Mouse (Mus musculus) embryonic stem cell, embryonic (primary cell): ENCODE measurements at regions not wholly inside any gene's neighbourhood (a gene's known extent, or its start where the extent isn't known, plus 50 kb on each side); places are given as distances from the start of the nearest gene placed in this dataset.
"Not testable (repeated sequence)": the region's sequence is repeated elsewhere in the genome, so short reads cannot be mapped to it uniquely, and the experiment has no call there.

ENCODE experiments used
- CTCF ChIA-PET, 4 experiments: fragments of 300-600 bp in 2 of 4; fragments of 350-600 bp in 2 of 4; sonication (Branson Sonifier 250); formaldehyde crosslinking; loops; one replicate each; lab custom pipeline; 2022; ENCODE audit warnings: inconsistent platforms in 2 of 4; lab: Charles Lee
- POLR2A ChIA-PET, 4 experiments: fragments of 300-600 bp in 2 of 4; fragments of 350-600 bp in 2 of 4; sonication (Branson Sonifier 250); formaldehyde crosslinking; loops; one replicate each; lab custom pipeline; 2022; ENCODE audit warnings: antibody characterized with exemption in 4 of 4, inconsistent platforms in 1 of 4; lab: Charles Lee

DNA sequence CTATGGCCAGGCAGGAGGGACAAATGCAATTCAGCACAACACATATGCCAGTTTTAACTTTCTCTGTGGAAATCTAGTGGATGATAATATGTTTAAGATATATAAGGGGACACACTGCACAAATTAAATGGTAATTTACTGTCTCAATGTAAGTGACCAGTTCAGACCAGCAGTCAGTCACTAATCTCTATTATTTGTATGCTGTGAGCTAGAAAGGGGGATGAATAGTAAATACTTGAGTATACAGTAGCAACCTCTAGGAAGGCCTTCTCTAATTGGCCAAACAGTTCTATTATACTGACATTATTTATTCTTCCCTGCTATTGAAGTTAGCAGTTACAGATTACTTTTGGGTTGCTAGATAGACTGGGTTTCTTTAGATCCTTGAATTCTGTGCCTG is 391.2 kb downstream of the Fign start:
- ChIA-PET POLR2A (no interaction called here), CTCF (no interaction called here)

DNA sequence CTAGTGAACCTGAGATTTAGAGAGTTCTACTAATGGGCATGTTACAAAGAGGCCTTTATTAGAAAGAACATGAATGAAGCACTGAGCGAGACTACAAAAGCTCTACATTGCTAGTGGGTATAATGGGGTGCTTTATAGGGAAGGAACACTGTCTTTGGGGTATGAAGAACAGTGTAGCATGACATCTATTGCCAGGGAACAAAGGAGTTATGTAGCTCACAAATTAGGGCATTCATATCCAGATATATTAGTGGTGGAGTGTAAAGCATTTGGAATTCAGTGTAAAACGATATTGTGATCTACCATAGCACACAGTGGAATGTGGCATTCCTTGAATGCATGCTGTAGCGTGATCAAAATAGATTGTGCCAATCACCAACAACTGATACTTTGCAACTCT is 391.7 kb downstream of the Fign start:
- ChIA-PET POLR2A (no interaction called here), CTCF (no interaction called here)

DNA sequence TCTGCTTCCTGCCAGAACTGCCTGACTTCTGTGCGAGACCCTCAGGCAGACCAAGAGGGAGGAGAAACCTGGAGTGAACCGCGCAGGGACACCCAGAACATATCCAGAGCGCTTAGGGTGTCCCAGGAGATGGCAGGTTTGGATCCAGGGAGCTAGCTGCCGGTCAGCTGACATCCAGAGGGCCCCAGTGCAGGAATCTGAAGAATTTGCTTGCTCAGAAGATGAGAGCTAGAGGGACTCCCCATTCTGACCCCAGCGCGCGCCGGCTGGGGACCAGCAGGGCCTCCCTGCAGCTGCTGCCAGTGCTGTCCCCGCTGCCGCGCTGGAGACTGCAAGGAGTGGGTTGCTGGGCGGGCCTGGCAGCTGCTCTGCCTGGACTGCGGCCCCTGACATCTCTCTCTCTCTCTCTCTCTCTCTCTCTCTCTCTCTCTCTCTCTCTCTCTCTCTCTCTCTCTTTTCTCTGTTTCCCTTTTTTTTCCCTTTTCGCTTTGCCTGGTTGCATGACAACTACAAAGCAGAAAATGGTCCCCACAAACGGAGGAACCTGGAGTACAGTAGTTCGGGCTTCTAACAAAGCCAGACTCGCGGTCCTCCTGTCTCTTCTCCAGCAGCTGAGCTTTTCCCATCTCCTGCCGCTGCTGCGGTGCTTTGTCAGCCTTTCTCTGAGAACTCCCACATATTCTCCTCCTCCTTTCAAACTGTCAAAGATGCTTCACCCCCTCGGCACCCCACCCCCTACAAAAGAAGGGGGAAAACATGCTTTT is 395.3 kb downstream of the Fign start:
- POLR2A ChIA-PET: no interaction called here

DNA sequence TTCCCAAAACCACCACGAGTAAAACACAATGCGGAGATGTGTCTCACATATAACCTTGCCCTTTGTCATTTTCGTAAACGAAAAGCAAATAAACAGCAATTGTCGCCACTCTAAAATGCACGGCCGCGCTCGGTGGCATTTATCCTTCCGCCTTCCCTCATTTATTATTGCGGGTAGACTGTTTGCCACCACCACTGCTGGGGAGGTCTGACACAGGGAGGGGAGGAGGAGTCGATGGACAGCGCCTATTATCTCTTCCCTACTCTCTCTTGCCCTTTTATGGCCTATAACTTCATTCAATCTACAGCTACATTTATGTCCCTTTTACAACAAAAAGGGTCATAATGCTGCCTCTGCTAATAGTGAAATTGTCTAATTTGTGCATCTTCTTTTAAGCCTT is 396.0 kb downstream of the Fign start:
- POLR2A ChIA-PET: no interaction called here
- CTCF ChIA-PET: interaction anchor here in 1 of 4 experiments (0.7 kb wide), 1 partner anchor 396 kb away, joined by 3 read pairs; no protein-coding TSS in a partner anchor

More for the DNA sequence above, 395.3 kb downstream of the Fign start:
- CTCF ChIA-PET: interaction anchor here in 2 of 4 experiments (0.6 to 1.0 kb wide), 3 partner anchors 396 to 1334 kb away, joined by 3 to 7 read pairs (median 3); no protein-coding TSS in a partner anchor

DNA sequence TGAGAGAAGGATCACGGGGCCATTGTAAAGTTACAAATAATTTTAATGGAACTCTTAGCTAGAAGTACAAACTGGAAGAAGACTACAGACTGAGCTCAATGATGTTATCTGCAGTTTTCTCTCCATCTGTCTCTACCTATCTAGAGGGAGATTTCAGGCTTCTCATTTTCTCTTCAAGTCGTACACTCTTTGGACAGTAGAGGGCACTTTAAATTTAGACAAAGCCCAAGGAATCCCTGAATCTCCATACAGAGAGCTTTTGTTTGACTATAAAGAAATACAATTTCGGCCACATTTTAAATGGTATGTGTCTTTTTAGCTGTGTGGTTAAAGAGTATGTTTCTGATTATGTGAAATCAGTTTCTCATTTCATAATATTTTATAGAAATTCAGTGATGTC is 397.6 kb downstream of the Fign start:
- ChIA-PET POLR2A (no interaction called here), CTCF (interaction anchor here in 1 of 4 experiments (0.8 to 1.0 kb wide), 2 partner anchors 170 to 758 kb away, joined by 3 read pairs; no protein-coding TSS in a partner anchor)

DNA sequence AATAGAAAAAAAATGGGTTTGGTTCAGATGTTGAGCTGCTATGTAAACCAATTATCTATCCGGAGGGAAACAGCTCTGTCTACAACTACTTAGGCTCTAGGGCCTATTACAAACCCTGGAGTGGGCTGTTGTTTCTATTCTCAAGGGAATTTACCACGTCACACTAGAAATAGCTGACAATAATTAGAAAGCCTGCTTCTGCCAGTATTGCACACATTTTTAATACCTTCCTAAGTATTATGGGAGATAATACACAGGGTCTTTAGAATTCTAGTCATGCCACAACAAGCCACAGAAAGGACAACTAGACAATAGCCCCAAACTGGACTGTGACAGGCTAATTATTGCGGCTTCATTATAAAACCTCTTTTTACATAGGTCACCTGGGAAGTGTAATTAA is 428.1 kb downstream of the Fign start:
- POLR2A ChIA-PET: no interaction called here
- CTCF ChIA-PET: no interaction called here

DNA sequence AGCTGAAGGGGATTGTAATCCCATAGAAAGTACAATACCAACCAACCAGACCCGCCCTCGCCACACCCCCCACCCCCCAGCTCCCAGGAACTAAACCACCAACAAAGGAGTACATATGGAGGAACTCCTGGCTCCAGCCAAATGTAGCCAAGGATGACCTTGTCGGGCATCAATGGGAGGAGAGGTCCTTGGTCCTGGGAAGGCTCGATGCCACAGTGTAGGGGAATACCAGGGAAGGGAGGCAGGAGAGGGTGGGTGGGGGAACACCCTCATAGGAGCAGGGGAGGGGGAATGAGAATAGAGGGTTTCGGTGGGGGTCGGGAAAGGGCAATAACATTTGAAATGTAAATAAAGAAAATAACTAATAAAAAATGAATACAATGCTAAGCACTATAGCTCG is 429.1 kb downstream of the Fign start:
- POLR2A ChIA-PET: no interaction called here

DNA sequence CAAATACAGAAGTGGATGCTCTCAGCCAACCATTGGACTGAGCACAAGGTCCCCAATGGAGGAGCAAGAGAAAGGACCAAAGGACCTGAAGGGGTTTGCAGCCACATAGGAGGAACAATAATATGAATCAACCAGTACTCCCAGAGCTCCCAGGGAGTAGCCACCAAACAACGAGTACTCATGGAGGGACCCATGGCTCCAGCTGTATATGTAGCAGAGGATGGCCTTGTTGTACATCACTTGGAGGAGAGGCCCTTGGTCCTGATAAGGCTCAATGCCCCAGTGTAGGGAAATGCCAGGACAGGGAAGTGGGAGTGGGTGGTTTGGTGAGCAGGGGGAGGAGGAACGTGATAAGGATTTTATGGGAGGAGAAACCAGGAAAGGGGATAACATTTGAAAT is 437.9 kb downstream of the Fign start:
- CTCF ChIA-PET, POLR2A ChIA-PET: not testable (repeated sequence)

More for the DNA sequence above, 429.1 kb downstream of the Fign start:
- CTCF ChIA-PET: interaction anchor here in 1 of 4 experiments (0.5 kb wide), 1 partner anchor 787 kb away, joined by 5 read pairs; no protein-coding TSS in a partner anchor
